Mouse (Mus musculus) midbrain, postnatal 0 days (tissue): ENCODE results near the gene Mycl. TPM values are rescaled to one million over a fixed set of nuclear protein-coding genes. Genes with fewer than 3 reads are reported as not detected.

ENCODE experiments used
- ATAC-seq: fragments of 200-750 bp; cut with Nextera tagmentation; 2 replicates; pipeline ENCODE4 v1.8.0; 2017; ENCODE audit warnings: moderate number of reproducible peaks, mild to moderate bottlenecking, moderate TSS enrichment, moderate library complexity; ENCODE audit not compliant: low FRiP score
- DNase-seq: peaks from one replicate; pipeline ENCODE4 v3.0.0-alpha.2; 2015; ENCODE audit warnings: low spot score
- H3K27ac ChIP-seq: fragments of 300-500 bp; sonication (generic); 2 replicates; pipeline ENCODE4 v1.5.1; 2014; ENCODE audit warnings: low read depth, mild to moderate bottlenecking, low read length, mixed read lengths
- H3K27me3 ChIP-seq: fragments of 300-500 bp; sonication (generic); 2 replicates; pipeline ENCODE4 v1.6.1; 2014; ENCODE audit warnings: low read length, control low read depth, mixed read lengths; ENCODE audit not compliant: insufficient read depth
- H3K36me3 ChIP-seq: fragments of 300-500 bp; sonication (generic); 2 replicates; pipeline ENCODE4 v1.6.1; 2014; ENCODE audit warnings: low read length, control low read depth, mixed read lengths; ENCODE audit not compliant: insufficient read depth
- H3K4me1 ChIP-seq: fragments of 300-500 bp; sonication (generic); 2 replicates; pipeline ENCODE4 v1.6.1; 2014; ENCODE audit warnings: mild to moderate bottlenecking, control low read depth, antibody characterized with exemption, low read length, mixed read lengths; ENCODE audit not compliant: insufficient read depth
- H3K4me2 ChIP-seq: fragments of 300-500 bp; sonication (generic); 2 replicates; pipeline ENCODE4 v1.6.1; 2014; ENCODE audit warnings: low read depth, mild to moderate bottlenecking, low read length, mixed read lengths; ENCODE audit not compliant: poor library complexity, severe bottlenecking
- H3K4me3 ChIP-seq: fragments of 300-500 bp; sonication (generic); 2 replicates; pipeline ENCODE4 v1.5.1; 2014; ENCODE audit warnings: low read depth, mild to moderate bottlenecking, low read length, moderate library complexity
- H3K9ac ChIP-seq: fragments of 300-500 bp; sonication (generic); replicated peaks from 2 replicates; pipeline ENCODE4 v1.6.1; 2014; ENCODE audit warnings: mild to moderate bottlenecking, low read length, moderate library complexity, mixed read lengths; ENCODE audit not compliant: poor library complexity, severe bottlenecking
- H3K9me3 ChIP-seq: fragments of 300-500 bp; sonication (generic); 2 replicates; pipeline ENCODE4 v1.6.1; 2016; ENCODE audit warnings: low read length, control low read depth
- CTCF ChIP-seq: IDR thresholded peaks from 2 replicates; pipeline ENCODE4 v1.5.1; 2016; ENCODE audit warnings: antibody characterized with exemption, mild to moderate bottlenecking
- whole genome bisulfite sequencing: fragments of 180-500 bp; shearing (Covaris S2); extraction: QIAGEN DNeasy Blood & Tissue Kit; methylation state at CpG from one replicate; pipeline ENCODE4 v1.1.7; 2014; 5-methylcytosine and 5-hydroxymethylcytosine counted together
- polyA plus RNA-seq: library from polyadenylated mRNA; unstranded; fragments of >200 nt; fragmentation: Nextera tagmentation; extraction: Ambion mirVana; gene quantifications from 2 replicates; pipeline ENCODE4 v1.2.1, GENCODE M21; 2015
- total RNA-seq: library from RNA; depleted of rRNA; stranded (reverse); fragments of >200 nt; gene quantifications from 2 replicates; pipeline ENCODE4 v1.2.3, GENCODE M21; 2014

Mycl gene
- total and polyA plus RNA-seq, 2 experiments from 2014 or later, result 42.2 to 77.3 TPM

GRCm38 (mm10) chr4:123013346-123013945 lies 18.0 kb downstream of the Mycl start:
- H3K9me3 ChIP-seq, result no peaks in the 10 kb centered on the region
- no peak for TF ChIP-seq CTCF
- DNase-seq (no peak), ATAC-seq (no peak)
- no peak overlapping the region for H3K9ac ChIP-seq
- 6% methylated on average over 5 of the region's 5 CpGs for WGBS
- peak overlapping the region; percentile 35 for H3K4me2 ChIP-seq
- H3K4me3 ChIP-seq, result no peak overlapping the region
- H3K36me3 ChIP-seq, result no peaks in the 10 kb centered on the region
- no peaks in the 10 kb centered on the region for H3K27me3 ChIP-seq
- H3K27ac ChIP-seq, result peak overlapping the region; percentile 97
- H3K4me1 ChIP-seq, result peaks cover 28% of the 10 kb centered on the region

- ATAC-seq (peak; percentile 81), DNase-seq (peak; percentile 97)
- no peaks in the 10 kb centered on the region for H3K27me3 ChIP-seq
- peaks cover 30% of the 10 kb centered on the region for H3K4me1 ChIP-seq
- no peaks in the 10 kb centered on the region for H3K36me3 ChIP-seq
- H3K9ac ChIP-seq, result no peak overlapping the region
- peak overlapping the region; percentile 35 for H3K4me2 ChIP-seq
- WGBS, result 7% methylated on average over 3 of the region's 3 CpGs
- no peaks in the 10 kb centered on the region for H3K9me3 ChIP-seq
- H3K4me3 ChIP-seq, result no peak overlapping the region
- peak overlapping the region; percentile 97 for H3K27ac ChIP-seq
- no peak for TF ChIP-seq CTCF
Measured at GRCm38 (mm10) chr4:123013949-123014406, 18.5 kb downstream of the Mycl start.

- Histone ChIP-seq H3K4me2 (peak overlapping the region; percentile 35; the same call in 1 of the 2 replicates), H3K9ac (peak overlapping the region; percentile 39; the same call in 1 of the 2 replicates), H3K9me3 (no peaks in the 10 kb centered on the region), H3K27me3 (no peaks in the 10 kb centered on the region), H3K36me3 (no peaks in the 10 kb centered on the region), H3K4me1 (peaks cover 33% of the 10 kb centered on the region), H3K27ac (peak overlapping the region; percentile 97), H3K4me3 (no peak overlapping the region)
- 11% methylated on average over 7 of the region's 7 CpGs for WGBS
- ATAC-seq (peak; percentile 77), DNase-seq (peak; percentile 78)
- no peak for TF ChIP-seq CTCF
Measured at GRCm38 (mm10) chr4:123014501-123015282, 19.2 kb downstream of the Mycl start.

- Histone ChIP-seq H3K4me3 (peak within 1 kb of the TSS; percentile 90), H3K9me3 (no peaks in the 10 kb centered on the region), H3K27ac (peak within 1 kb of the TSS; percentile 97), H3K4me1 (peaks cover 33% of the 10 kb centered on the region), H3K27me3 (no peaks in the 10 kb centered on the region), H3K36me3 (no peaks in the 10 kb centered on the region), H3K4me2 (peak within 1 kb of the TSS; percentile 79), H3K9ac (peak within 1 kb of the TSS; percentile 95)
- DNase-seq (peak; percentile 98), ATAC-seq (peak; percentile 85)
- no peak for TF ChIP-seq CTCF
- under 1% methylated on average over 34 of the region's 34 CpGs for WGBS
Measured at GRCm38 (mm10) chr4:123016451-123016957, 21.1 kb downstream of the Mycl start, which contains the start of gene Trit1. Gene Trit1 (plus strand): TSS chr4:123016597.

- WGBS, result 94% methylated on average over 3 of the region's 3 CpGs
- no peak for TF ChIP-seq CTCF
Measured at GRCm38 (mm10) chr4:123021591-123021990, 26.1 kb downstream of the Mycl start.

More at GRCm38 (mm10) chr4:123021591-123021990, 26.1 kb downstream of the Mycl start:
- no peaks in the 10 kb centered on the region for H3K27me3 ChIP-seq
- no peaks in the 10 kb centered on the region for H3K9me3 ChIP-seq
- H3K9ac ChIP-seq, result no peak overlapping the region
- ATAC-seq (no peak), DNase-seq (no peak)
- no peak overlapping the region for H3K27ac ChIP-seq
- peaks cover 11% of the 10 kb centered on the region for H3K4me1 ChIP-seq
- H3K4me2 ChIP-seq, result no peak overlapping the region
- 0 out of 2 replicates have a peak, but pooled peaks cover 2% of the 10 kb centered on the region for H3K36me3 ChIP-seq
- H3K4me3 ChIP-seq, result no peak overlapping the region
